Mouse (Mus musculus) small intestine, adult 2 months (tissue): Measurements from ENCODE around the gene Flrt1. TPM values are rescaled to one million over a fixed set of nuclear protein-coding genes. Genes with fewer than 3 reads are reported as not detected.

ENCODE experiments used
- H3K27ac ChIP-seq: fragments of 200-500 bp; 2 replicates; pipeline ENCODE4 v1.5.1; 2012; ENCODE audit warnings: low read depth, low read length, control low read depth, inconsistent platforms; ENCODE audit not compliant: insufficient read depth
- H3K27me3 ChIP-seq: fragments of 200-500 bp; 2 replicates; pipeline ENCODE4 v1.6.1; 2012; ENCODE audit warnings: mild to moderate bottlenecking, moderate library complexity, low read length, inconsistent platforms; ENCODE audit not compliant: control insufficient read depth, insufficient read depth
- H3K36me3 ChIP-seq: fragments of 200-500 bp; 2 replicates; pipeline ENCODE4 v1.6.1; 2012; ENCODE audit warnings: mild to moderate bottlenecking, low read length, control low read depth, inconsistent platforms; ENCODE audit not compliant: control insufficient read depth, insufficient read depth
- H3K4me1 ChIP-seq: fragments of 200-500 bp; 2 replicates; pipeline ENCODE4 v1.6.1; 2012; ENCODE audit warnings: low read length, inconsistent platforms, mixed read lengths; ENCODE audit not compliant: control insufficient read depth, insufficient read depth, insufficient read length
- H3K4me3 ChIP-seq: fragments of 200-500 bp; 2 replicates; pipeline ENCODE4 v1.5.1; 2012; ENCODE audit warnings: low read depth, mild to moderate bottlenecking, control low read depth, inconsistent platforms, low read length, moderate library complexity
- CTCF ChIP-seq: fragments of 200-500 bp; IDR thresholded peaks from 2 replicates; pipeline ENCODE4 v1.5.1; 2012; ENCODE audit warnings: low read depth, mild to moderate bottlenecking, control low read depth, inconsistent platforms, low read length, moderate library complexity, mixed read lengths; ENCODE audit not compliant: insufficient replicate concordance, insufficient read length; ENCODE audit errors: extremely low read depth
- POLR2A ChIP-seq: fragments of 200-500 bp; IDR thresholded peaks from 2 replicates; pipeline ENCODE4 v1.6.1; 2012; ENCODE audit warnings: low read depth, mild to moderate bottlenecking, control low read depth, inconsistent platforms, low read length, moderate library complexity
- WGBS: fragments of 180-500 bp; shearing (Covaris S2); methylation state at CpG from one replicate; pipeline ENCODE4 v1.1.7; 2018; 5-methylcytosine and 5-hydroxymethylcytosine counted together
- polyA plus RNA-seq: library from polyadenylated mRNA; depleted of rRNA; stranded (reverse); fragments of >200 nt; gene quantifications from 2 replicates; pipeline ENCODE4 v1.2.3, GENCODE M21; 2012

The Flrt1 gene
- polyA plus RNA-seq, 1 experiment, result 0.06 TPM

- H3K4me3 ChIP-seq, result no peak overlapping the region
- H3K36me3 ChIP-seq, result no peaks in the 10 kb centered on the region
- H3K27me3 ChIP-seq, result no peaks in the 10 kb centered on the region
- no peak overlapping the region for H3K27ac ChIP-seq
- TF ChIP-seq CTCF (no peak), POLR2A (no peak)
- 61% methylated on average over 4 of the region's 4 CpGs for WGBS
- H3K4me1 ChIP-seq, result peaks cover 14% of the 10 kb centered on the region
Observed at GRCm38 (mm10) chr19:7148096-7148495, 42.6 kb upstream of the Flrt1 start.

- Histone ChIP-seq H3K4me3 (no peak overlapping the region), H3K36me3 (no peaks in the 10 kb centered on the region), H3K27me3 (no peaks in the 10 kb centered on the region), H3K27ac (no peak overlapping the region), H3K4me1 (peaks cover 14% of the 10 kb centered on the region)
- 81% methylated on average over 13 of the region's 13 CpGs for WGBS
- TF ChIP-seq CTCF (no peak), POLR2A (no peak)
Observed at GRCm38 (mm10) chr19:7146376-7146775, 40.8 kb upstream of the Flrt1 start.

DNA sequence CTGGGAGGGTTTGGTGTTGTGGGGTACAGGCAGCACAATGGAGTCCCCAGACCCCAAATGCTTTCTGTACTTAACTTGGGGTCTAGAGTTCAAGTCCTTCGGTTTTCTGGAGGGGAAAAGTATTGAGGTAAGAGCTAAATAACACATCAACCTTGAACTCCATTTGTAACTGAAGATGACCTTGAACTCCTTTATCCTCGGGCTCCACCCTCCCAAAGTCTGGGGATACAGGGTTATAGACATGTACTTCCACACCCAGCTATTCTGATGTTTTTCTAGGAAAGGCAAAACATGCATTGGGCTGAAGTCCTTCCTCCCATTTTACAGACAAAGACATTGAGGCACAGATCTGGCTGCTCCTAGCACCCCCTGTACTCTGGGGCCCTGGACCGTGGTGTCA lies 38.9 kb upstream of the Flrt1 start:
- whole genome bisulfite sequencing, result 66% methylated on average over 3 of the region's 3 CpGs
- no peak for TF ChIP-seq POLR2A
- TF ChIP-seq CTCF, result no peak
- Histone ChIP-seq H3K27me3 (no peaks in the 10 kb centered on the region), H3K36me3 (no peaks in the 10 kb centered on the region), H3K4me1 (peaks cover 14% of the 10 kb centered on the region), H3K27ac (no peak overlapping the region), H3K4me3 (no peak overlapping the region)

DNA sequence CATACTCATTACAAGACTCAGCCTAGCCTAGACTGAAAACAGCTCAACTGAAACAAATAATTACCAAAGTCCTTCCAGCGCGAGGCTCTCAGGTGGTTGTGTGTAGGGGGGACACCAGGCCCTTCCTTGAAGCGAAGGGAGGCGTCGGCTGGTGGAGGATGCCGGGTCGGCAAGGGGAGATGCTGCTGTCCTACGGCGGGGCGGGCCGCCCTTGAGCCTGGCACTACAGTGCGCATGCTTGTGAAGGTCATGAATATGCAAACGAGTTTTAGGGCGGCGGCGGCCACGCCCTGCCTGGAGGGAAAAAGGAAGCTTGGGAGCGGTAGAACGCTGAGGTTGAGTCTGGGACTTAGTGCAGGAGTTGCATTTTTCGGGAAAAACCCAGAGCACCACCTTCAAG lies 38.3 kb upstream of the Flrt1 start:
- H3K36me3 ChIP-seq, result no peaks in the 10 kb centered on the region
- peaks cover 14% of the 10 kb centered on the region for H3K4me1 ChIP-seq
- H3K27me3 ChIP-seq, result no peaks in the 10 kb centered on the region
- TF ChIP-seq CTCF (no peak), POLR2A (peak; percentile 26; the same call in 1 of the 2 replicates)
- peak overlapping the region; percentile 50 for H3K4me3 ChIP-seq
- H3K27ac ChIP-seq, result no peak overlapping the region
- WGBS, result under 1% methylated on average over 20 of the region's 20 CpGs

GRCm38 (mm10) chr19:7142207-7142915 lies 36.8 kb upstream of the Flrt1 start:
- no peak overlapping the region for H3K4me3 ChIP-seq
- no peaks in the 10 kb centered on the region for H3K27me3 ChIP-seq
- no peak overlapping the region for H3K27ac ChIP-seq
- TF ChIP-seq POLR2A (no peak), CTCF (no peak)
- H3K36me3 ChIP-seq, result no peaks in the 10 kb centered on the region
- H3K4me1 ChIP-seq, result peaks cover 14% of the 10 kb centered on the region
- WGBS, result 78% methylated on average over 5 of the region's 5 CpGs

DNA sequence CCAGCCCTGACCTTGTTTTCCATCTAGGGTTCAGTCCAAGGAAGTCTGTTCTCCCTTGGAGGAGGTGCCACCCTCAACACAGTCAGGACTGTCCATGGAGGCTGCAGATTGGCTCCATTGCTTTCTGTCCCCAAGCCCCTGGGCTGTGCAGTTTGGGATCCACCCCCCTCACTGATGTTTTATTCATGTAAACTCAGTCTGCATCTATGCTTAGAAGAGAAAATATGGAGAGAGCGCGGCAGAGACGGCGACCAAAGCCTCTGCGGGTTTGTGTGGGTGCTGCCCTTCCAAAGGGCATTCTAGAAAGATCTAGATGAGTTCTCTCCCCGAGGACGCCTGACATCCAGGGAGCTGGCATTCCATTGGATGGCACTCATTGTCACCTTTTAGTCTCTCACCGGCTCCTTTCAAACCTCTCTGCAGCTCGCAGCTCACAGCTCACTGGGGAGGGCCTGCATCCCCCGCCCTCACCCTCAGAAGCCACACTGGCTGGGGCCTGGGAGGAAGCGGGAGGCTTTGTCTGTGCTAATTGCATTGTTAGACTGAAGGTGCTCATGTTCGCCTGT lies 35.4 kb upstream of the Flrt1 start:
- no peak overlapping the region for H3K27ac ChIP-seq
- WGBS, result 86% methylated on average over 12 of the region's 12 CpGs

DNA sequence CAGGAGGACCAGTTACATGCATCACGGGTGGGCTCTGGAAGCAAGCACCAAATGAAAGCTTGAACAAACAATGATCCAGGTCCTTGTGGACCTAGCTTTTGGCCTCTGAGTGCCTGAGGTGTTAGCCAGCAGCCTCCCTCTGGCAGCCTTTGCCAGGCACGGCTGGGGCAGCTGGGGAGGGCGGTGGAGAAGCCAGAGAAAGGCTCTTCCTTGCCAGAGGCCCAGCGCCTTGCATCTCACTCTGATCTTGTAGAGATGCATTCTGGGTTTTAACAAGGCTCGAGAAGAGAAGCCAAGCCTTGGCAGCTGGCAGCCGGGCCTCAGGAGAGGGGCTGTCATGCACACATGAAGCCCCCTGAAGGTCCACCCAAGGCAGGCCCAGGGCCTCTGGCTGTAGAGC lies 34.8 kb upstream of the Flrt1 start:
- Histone ChIP-seq H3K27me3 (no peaks in the 10 kb centered on the region), H3K36me3 (no peaks in the 10 kb centered on the region), H3K4me1 (peaks cover 25% of the 10 kb centered on the region), H3K27ac (no peak overlapping the region), H3K4me3 (no peak overlapping the region)
- TF ChIP-seq POLR2A (no peak), CTCF (no peak)
- WGBS, result 87% methylated on average over 6 of the region's 6 CpGs

More for the DNA sequence above, 35.4 kb upstream of the Flrt1 start:
- no peak overlapping the region for H3K4me3 ChIP-seq
- peaks cover 24% of the 10 kb centered on the region for H3K4me1 ChIP-seq
- H3K36me3 ChIP-seq, result no peaks in the 10 kb centered on the region
- TF ChIP-seq CTCF, result no peak
- TF ChIP-seq POLR2A, result no peak
- H3K27me3 ChIP-seq, result no peaks in the 10 kb centered on the region

- no peaks in the 10 kb centered on the region for H3K27me3 ChIP-seq
- peaks cover 24% of the 10 kb centered on the region for H3K4me1 ChIP-seq
- WGBS, result 46% methylated on average over 4 of the region's 4 CpGs
- TF ChIP-seq CTCF (no peak), POLR2A (no peak)
- H3K27ac ChIP-seq, result no peak overlapping the region
- no peak overlapping the region for H3K4me3 ChIP-seq
- no peaks in the 10 kb centered on the region for H3K36me3 ChIP-seq
Observed at GRCm38 (mm10) chr19:7139321-7139720, 33.8 kb upstream of the Flrt1 start.
